Mouse (Mus musculus) mouse trophoblast stem cell (cell line): Measurements from ENCODE around the gene Kat5.

Source experiments
- in situ Hi-C, 2 experiments: fragments of 300-500 bp; cut with MseI, MboI; formaldehyde crosslinking; loops; 2 replicates in 1 of 2; 3 replicates in 1 of 2; pipeline ENCODE4 v1.15.1; 2025

Kat5 gene

GRCm38 (mm10) chr19:5629907-5630306 lies 19.9 kb upstream of the Kat5 start:
- in situ Hi-C loops: no loop called here

DNA sequence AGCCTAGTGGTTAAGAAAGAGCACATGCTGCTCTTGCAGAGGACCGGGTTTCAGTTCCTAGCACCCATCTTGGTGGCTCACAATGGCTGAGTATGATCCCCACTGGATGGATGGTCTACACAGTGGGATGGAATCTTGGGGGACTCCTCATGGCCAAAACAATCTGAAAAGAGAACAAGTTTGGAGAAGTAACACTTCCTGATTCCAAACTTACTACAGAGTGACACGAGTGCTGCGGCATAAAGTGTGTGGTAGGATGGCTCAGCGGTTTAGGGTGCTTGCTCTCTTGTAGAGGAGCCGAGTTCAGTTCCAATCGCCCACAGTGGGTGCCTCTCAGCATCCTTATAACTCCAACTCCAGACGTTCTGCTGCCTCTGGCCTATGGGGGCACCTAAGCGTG lies 15.3 kb upstream of the Kat5 start:
- in situ Hi-C loops: no loop called here

GRCm38 (mm10) chr19:5621884-5622283 lies 11.8 kb upstream of the Kat5 start:
- in situ Hi-C loops: no loop called here

GRCm38 (mm10) chr19:5620007-5620406 lies 10.0 kb upstream of the Kat5 start:
- in situ Hi-C loops: no loop called here

GRCm38 (mm10) chr19:5614953-5615352 lies 4.9 kb upstream of the Kat5 start:
- in situ Hi-C loops: no loop called here

- in situ Hi-C loops: no loop called here
Observed at GRCm38 (mm10) chr19:5612762-5613411, 2.9 kb upstream of the Kat5 start.

- in situ Hi-C loops: no loop called here
Observed at GRCm38 (mm10) chr19:5611973-5612372, 1.9 kb upstream of the Kat5 start.

DNA sequence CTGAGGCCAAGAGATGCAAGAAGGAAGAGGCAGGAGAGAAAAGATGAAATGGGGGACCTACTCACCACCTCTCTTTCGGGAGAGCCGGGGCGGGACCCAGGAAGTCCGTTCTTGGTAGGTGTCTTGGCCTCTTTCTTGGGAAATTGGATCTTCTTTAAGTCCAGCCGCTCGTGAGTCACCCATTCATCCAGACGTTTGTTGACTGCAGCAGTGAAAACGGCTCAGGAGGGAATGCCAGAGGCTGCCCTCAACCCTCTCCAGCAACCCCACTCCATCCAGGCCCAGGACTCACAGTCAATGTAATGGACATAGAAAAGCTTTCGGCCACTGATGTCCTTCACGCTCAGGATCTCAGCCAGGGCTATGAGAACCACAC lies 878 bp downstream of the Kat5 start:
- in situ Hi-C loops: no loop called here

- in situ Hi-C loops: no loop called here
Observed at GRCm38 (mm10) chr19:5608707-5609106, 1.3 kb downstream of the Kat5 start.

GRCm38 (mm10) chr19:5607705-5608410 lies 2.2 kb downstream of the Kat5 start:
- in situ Hi-C loops: no loop called here

GRCm38 (mm10) chr19:5606196-5606595 lies 3.8 kb downstream of the Kat5 start:
- in situ Hi-C loops: no loop called here

- in situ Hi-C loops: no loop called here
Observed at GRCm38 (mm10) chr19:5605126-5605525, 4.9 kb downstream of the Kat5 start.

DNA sequence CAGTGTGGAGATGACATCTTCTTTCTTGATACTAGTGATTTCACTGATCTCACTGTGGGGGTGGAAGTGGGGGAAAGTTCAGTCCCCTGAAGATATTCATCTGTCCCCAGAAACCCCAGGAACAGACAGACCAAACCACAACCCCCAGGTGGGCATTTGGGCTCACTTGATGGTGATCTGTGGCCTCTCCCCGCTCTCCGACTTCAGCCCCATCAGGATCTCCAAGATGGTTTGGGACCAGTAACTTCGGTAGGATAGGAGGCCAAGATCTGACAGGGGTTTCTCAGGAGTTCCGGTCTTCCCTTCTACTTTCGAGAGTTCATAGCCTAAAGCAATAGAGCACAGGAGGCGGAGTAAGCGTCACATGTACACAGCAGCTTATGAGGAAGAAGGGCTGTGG lies 6.4 kb downstream of the Kat5 start:
- in situ Hi-C loops: no loop called here

GRCm38 (mm10) chr19:5601752-5602541 lies 8.1 kb downstream of the Kat5 start, which contains the start of gene Rnaseh2c:
TSS of gene Rnaseh2c (plus strand) at chr19:5601873.
- in situ Hi-C loops: no loop called here

DNA sequence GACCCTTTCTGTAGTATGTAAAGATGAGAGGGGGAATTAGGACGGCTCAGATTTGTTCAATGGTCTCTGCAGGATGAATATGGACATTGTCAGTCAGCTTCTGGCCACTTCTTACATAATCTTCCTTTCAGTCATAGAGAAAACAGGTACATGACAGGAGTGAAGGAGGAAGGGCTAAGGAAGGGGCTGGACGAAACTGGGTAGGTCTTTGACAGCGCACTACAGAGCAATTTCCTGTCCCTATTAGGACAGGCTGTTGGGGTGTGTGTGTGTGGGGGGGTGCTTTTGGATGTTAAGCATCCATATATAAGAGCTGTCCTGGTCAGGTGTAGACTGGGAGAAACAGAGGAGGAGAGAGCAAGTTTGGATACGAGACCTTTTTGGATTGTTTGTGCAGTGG lies 10.8 kb downstream of the Kat5 start:
- in situ Hi-C loops: no loop called here

- in situ Hi-C loops: no loop called here
Observed at GRCm38 (mm10) chr19:5591888-5592287, 18.1 kb downstream of the Kat5 start.

GRCm38 (mm10) chr19:5589159-5589558 lies 20.9 kb downstream of the Kat5 start:
- in situ Hi-C loops: no loop called here

DNA sequence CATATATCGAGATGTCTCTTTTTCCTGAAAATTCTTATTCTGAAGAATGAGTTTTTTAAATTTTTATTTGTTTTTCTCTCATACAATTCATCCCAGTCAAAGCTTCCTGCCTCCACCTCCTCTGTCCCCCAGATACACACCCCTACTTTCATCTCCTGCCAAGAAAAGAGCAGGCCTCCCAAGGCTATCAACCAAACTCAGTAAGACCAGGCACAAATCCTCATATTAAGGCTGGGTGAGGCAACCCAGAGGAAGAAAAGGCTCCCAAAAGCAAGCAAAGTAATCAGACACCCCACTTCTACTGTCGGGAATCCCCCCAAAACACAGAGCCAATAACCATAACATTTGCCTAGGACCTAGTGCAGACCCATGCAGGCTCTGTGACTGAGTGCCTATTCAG lies 28.0 kb downstream of the Kat5 start:
- in situ Hi-C loops: no loop called here

GRCm38 (mm10) chr19:5580776-5581175 lies 29.3 kb downstream of the Kat5 start:
- in situ Hi-C loops: no loop called here

GRCm38 (mm10) chr19:5579971-5580370 lies 30.1 kb downstream of the Kat5 start:
- in situ Hi-C loops: no loop called here

GRCm38 (mm10) chr19:5575336-5575735 lies 34.7 kb downstream of the Kat5 start:
- in situ Hi-C loops: no loop called here

DNA sequence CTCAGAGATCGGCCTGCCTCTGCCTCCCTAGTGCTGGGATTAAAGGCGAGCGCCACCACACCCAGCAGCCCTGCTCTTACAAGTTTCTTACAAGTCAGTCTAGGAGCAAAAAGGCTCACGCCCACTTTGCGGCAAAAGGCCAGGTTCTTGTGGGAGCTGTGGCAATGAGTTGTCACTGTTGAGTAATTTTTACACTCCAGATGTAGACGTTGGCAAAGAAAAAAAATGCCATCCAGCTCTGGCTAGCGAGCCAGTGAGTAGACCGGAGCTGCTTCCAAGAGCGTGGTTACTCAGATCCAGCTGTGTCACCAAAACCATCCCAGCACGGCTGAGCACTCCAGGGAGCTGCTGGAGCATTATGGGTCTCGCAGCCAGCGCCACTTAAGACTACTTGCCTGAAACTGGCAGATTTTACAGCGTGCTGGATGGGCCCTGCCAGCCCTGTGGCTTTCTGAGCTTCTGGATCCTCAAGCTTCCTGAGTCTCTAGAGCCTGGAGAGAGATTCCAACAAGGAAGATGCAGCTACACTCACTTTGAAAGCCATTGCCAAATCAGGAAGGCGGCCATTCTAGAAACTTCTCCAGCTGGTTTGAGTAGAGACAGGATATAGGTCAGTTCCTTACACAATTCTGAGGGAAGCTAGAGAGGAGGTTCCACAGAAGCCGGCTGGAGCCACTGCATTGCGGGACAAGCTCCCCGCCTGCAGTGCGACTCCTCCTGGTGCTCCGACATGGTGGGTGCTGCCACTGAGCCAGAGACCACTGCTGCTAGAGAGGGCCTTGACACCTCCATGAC lies 37.5 kb downstream of the Kat5 start:
- in situ Hi-C loops: no loop called here
